Mouse (Mus musculus): ENCODE measurements around the gene Helz2. TPM values are rescaled to one million over a fixed set of nuclear protein-coding genes. Genes with fewer than 3 reads are reported as not detected.

The Helz2 gene
- polyA plus RNA-seq, 1 experiment from 2014 or later = 0.48 TPM

GRCm38 (mm10) chr2:181234680-181235079 is 7.1 kb downstream of the Helz2 start:
- 95% methylated on average over 11 of the region's 11 CpGs for WGBS
- H3K4me1 ChIP-seq (replicated peaks; ENCODE audit: control insufficient read depth, insufficient read depth, low read length) = no peaks in the 10 kb centered on the region
- no peaks in the 10 kb centered on the region for H3K27me3 ChIP-seq (ENCODE audit: control insufficient read depth, insufficient read depth, low read length)
- H3K9ac ChIP-seq (ENCODE audit: low read depth, low read length) = no peak overlapping the region
- no peak overlapping the region for H3K27ac ChIP-seq (ENCODE audit: low read depth, low read length)
- no peaks in the 10 kb centered on the region for H3K36me3 ChIP-seq (ENCODE audit: control insufficient read depth, insufficient read depth, low read length)
- DNase-seq (ENCODE audit: low spot score) (no peak), ATAC-seq (ENCODE audit: low FRiP score) (no peak)
- no peak overlapping the region for H3K4me2 ChIP-seq (replicated peaks; ENCODE audit: low read depth, low read length)
- no peak overlapping the region for H3K4me3 ChIP-seq (ENCODE audit: low read depth, low read length)
- no peaks in the 10 kb centered on the region for H3K9me3 ChIP-seq (ENCODE audit: control insufficient read depth, low read length)

DNA sequence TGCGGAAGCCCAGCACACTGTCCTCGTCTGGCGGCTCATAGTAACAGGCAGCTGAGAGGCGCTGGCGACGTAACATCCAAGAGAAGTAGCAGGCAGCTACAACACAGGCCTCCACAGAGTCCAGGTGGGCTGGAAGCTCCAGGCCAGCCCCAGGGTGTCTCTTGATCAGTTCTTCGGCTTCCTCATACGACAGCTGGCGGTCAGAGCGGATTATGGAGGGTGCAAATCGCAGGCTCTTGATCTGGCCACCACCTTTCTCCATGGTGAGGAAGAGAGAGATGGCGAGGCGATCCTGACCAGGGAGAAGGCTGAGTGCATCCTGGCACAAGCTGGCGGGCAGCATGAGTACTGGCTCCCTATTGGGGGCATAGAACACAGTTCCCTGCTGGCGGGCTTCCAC is 8.4 kb downstream of the Helz2 start:
- no peaks in the 10 kb centered on the region for H3K36me3 ChIP-seq (ENCODE audit: control insufficient read depth, insufficient read depth, low read length)
- DNase-seq (ENCODE audit: low spot score) = no peak

GRCm38 (mm10) chr2:181231171-181231570 is 10.7 kb downstream of the Helz2 start:
- DNase-seq (ENCODE audit: low spot score) (no peak), ATAC-seq (ENCODE audit: low FRiP score) (no peak)
- no peak overlapping the region for H3K4me2 ChIP-seq (replicated peaks; ENCODE audit: low read depth, low read length)
- H3K36me3 ChIP-seq (ENCODE audit: control insufficient read depth, insufficient read depth, low read length) = no peaks in the 10 kb centered on the region
- no peak overlapping the region for H3K4me3 ChIP-seq (ENCODE audit: low read depth, low read length)
- H3K9me3 ChIP-seq (ENCODE audit: control insufficient read depth, low read length) = no peaks in the 10 kb centered on the region
- no peak overlapping the region for H3K9ac ChIP-seq (ENCODE audit: low read depth, low read length)
- no peaks in the 10 kb centered on the region for H3K27me3 ChIP-seq (ENCODE audit: control insufficient read depth, insufficient read depth, low read length)
- WGBS = 73% methylated on average over 20 of the region's 20 CpGs
- no peak overlapping the region for H3K27ac ChIP-seq (ENCODE audit: low read depth, low read length)
- no peaks in the 10 kb centered on the region for H3K4me1 ChIP-seq (replicated peaks; ENCODE audit: control insufficient read depth, insufficient read depth, low read length)

More for the DNA sequence above, 8.4 kb downstream of the Helz2 start:
- WGBS = 92% methylated on average over 15 of the region's 15 CpGs
- no peak for ATAC-seq (ENCODE audit: low FRiP score)
- H3K4me2 ChIP-seq (replicated peaks; ENCODE audit: low read depth, low read length) = no peak overlapping the region
- H3K27ac ChIP-seq (ENCODE audit: low read depth, low read length) = no peak overlapping the region
- no peaks in the 10 kb centered on the region for H3K27me3 ChIP-seq (ENCODE audit: control insufficient read depth, insufficient read depth, low read length)
- no peak overlapping the region for H3K9ac ChIP-seq (ENCODE audit: low read depth, low read length)
- H3K4me3 ChIP-seq (ENCODE audit: low read depth, low read length) = no peak overlapping the region
- H3K9me3 ChIP-seq (ENCODE audit: control insufficient read depth, low read length) = no peaks in the 10 kb centered on the region
- no peaks in the 10 kb centered on the region for H3K4me1 ChIP-seq (replicated peaks; ENCODE audit: control insufficient read depth, insufficient read depth, low read length)

DNA sequence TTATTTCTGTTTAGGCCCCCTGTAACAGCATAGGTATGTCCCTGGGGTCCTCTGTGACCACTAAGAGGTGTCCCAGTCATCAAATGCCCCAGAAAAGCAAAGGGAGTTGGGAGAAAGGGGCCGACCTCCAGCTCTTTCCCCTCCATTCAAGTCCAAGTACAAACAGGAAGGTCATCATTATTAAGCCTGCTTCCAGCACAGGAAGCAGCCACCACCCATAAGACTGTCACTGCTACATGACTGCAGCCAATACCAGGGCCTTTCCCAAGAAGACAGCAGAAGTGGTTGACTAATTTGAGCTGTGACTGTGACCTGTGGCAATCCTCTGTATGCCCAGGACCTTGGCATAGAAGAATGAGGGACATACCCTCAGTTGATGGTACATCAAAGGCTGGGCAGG is 13.5 kb downstream of the Helz2 start:
- WGBS = 80% methylated on average over 1 of the region's 1 CpGs
- H3K4me2 ChIP-seq (replicated peaks; ENCODE audit: low read depth, low read length) = no peak overlapping the region

GRCm38 (mm10) chr2:181227122-181227521 is 14.7 kb downstream of the Helz2 start:
- DNase-seq (ENCODE audit: low spot score) (no peak), ATAC-seq (ENCODE audit: low FRiP score) (no peak)
- Histone ChIP-seq H3K4me3 (ENCODE audit: low read depth, low read length) (no peak overlapping the region), H3K4me2 (replicated peaks; ENCODE audit: low read depth, low read length) (no peak overlapping the region), H3K9me3 (ENCODE audit: control insufficient read depth, low read length) (no peaks in the 10 kb centered on the region), H3K4me1 (replicated peaks; ENCODE audit: control insufficient read depth, insufficient read depth, low read length) (no peaks in the 10 kb centered on the region), H3K36me3 (ENCODE audit: control insufficient read depth, insufficient read depth, low read length) (no peaks in the 10 kb centered on the region), H3K27ac (ENCODE audit: low read depth, low read length) (no peak overlapping the region), H3K27me3 (ENCODE audit: control insufficient read depth, insufficient read depth, low read length) (no peaks in the 10 kb centered on the region), H3K9ac (ENCODE audit: low read depth, low read length) (no peak overlapping the region)
- WGBS = 89% methylated on average over 3 of the region's 3 CpGs

More for the DNA sequence above, 13.5 kb downstream of the Helz2 start:
- Histone ChIP-seq H3K9me3 (ENCODE audit: control insufficient read depth, low read length) (no peaks in the 10 kb centered on the region), H3K4me1 (replicated peaks; ENCODE audit: control insufficient read depth, insufficient read depth, low read length) (no peaks in the 10 kb centered on the region), H3K4me3 (ENCODE audit: low read depth, low read length) (no peak overlapping the region), H3K27me3 (ENCODE audit: control insufficient read depth, insufficient read depth, low read length) (no peaks in the 10 kb centered on the region), H3K9ac (ENCODE audit: low read depth, low read length) (no peak overlapping the region), H3K27ac (ENCODE audit: low read depth, low read length) (no peak overlapping the region), H3K36me3 (ENCODE audit: control insufficient read depth, insufficient read depth, low read length) (no peaks in the 10 kb centered on the region)
- no peak for ATAC-seq (ENCODE audit: low FRiP score)
- DNase-seq (ENCODE audit: low spot score) = no peak

DNA sequence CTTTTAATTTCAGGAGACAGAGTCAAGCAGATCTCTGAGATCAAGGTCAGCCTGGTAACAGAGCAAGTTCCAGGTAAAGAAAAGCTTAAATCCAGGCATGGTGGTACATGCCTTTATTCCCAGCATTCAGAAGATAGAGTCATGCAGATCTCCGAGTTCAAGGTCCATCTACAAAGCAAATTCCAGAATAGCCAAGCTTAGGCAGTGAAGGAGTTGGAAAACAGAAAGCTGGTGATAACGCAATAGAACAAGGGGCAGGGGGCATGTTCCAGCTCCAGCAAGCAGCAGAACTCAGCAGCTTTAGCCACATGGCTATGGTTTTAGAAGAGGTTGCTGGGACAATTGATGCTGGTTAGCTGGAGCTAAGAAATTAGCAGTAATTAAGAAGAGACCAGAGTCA is 16.8 kb downstream of the Helz2 start:
- no peak overlapping the region for H3K4me3 ChIP-seq (ENCODE audit: low read depth, low read length)
- no peak overlapping the region for H3K27ac ChIP-seq (ENCODE audit: low read depth, low read length)
- no peak overlapping the region for H3K4me2 ChIP-seq (replicated peaks; ENCODE audit: low read depth, low read length)
- H3K4me1 ChIP-seq (replicated peaks; ENCODE audit: control insufficient read depth, insufficient read depth, low read length) = peaks cover under 1% of the 10 kb centered on the region; the same call in 1 of the 2 replicates
- DNase-seq (ENCODE audit: low spot score) = no peak
- H3K9ac ChIP-seq (ENCODE audit: low read depth, low read length) = no peak overlapping the region
- 90% methylated on average over 2 of the region's 2 CpGs for WGBS
- no peaks in the 10 kb centered on the region for H3K36me3 ChIP-seq (ENCODE audit: control insufficient read depth, insufficient read depth, low read length)
- no peaks in the 10 kb centered on the region for H3K9me3 ChIP-seq (ENCODE audit: control insufficient read depth, low read length)
- H3K27me3 ChIP-seq (ENCODE audit: control insufficient read depth, insufficient read depth, low read length) = peaks cover 2% of the 10 kb centered on the region; the same call in 1 of the 2 replicates
- no peak for ATAC-seq (ENCODE audit: low FRiP score)

- 27% methylated on average over 2 of the region's 2 CpGs for WGBS
- no peaks in the 10 kb centered on the region for H3K36me3 ChIP-seq (ENCODE audit: control insufficient read depth, insufficient read depth, low read length)
- H3K9me3 ChIP-seq (ENCODE audit: control insufficient read depth, low read length) = no peaks in the 10 kb centered on the region
- ATAC-seq (ENCODE audit: low FRiP score) (no peak), DNase-seq (ENCODE audit: low spot score) (no peak)
- no peak overlapping the region for H3K4me3 ChIP-seq (ENCODE audit: low read depth, low read length)
- no peak overlapping the region for H3K27ac ChIP-seq (ENCODE audit: low read depth, low read length)
- H3K9ac ChIP-seq (ENCODE audit: low read depth, low read length) = no peak overlapping the region
- peak overlapping the region; percentile 44; the same call in 1 of the 2 replicates for H3K4me2 ChIP-seq (replicated peaks; ENCODE audit: low read depth, low read length)
- peaks cover 2% of the 10 kb centered on the region; the same call in 1 of the 2 replicates for H3K27me3 ChIP-seq (ENCODE audit: control insufficient read depth, insufficient read depth, low read length)
- peaks cover 3% of the 10 kb centered on the region for H3K4me1 ChIP-seq (replicated peaks; ENCODE audit: control insufficient read depth, insufficient read depth, low read length)
These were observed 21.5 kb downstream of the Helz2 start for GRCm38 (mm10) chr2:181220361-181220760.

GRCm38 (mm10) chr2:181219538-181220216 is 22.1 kb downstream of the Helz2 start, which contains the start of gene Fndc11:
Fndc11 (plus strand) TSS chr2:181220013.
- Histone ChIP-seq H3K27ac (ENCODE audit: low read depth, low read length) (no peak within 1 kb of the TSS), H3K4me2 (replicated peaks; ENCODE audit: low read depth, low read length) (peak within 1 kb of the TSS; percentile 44)

DNA sequence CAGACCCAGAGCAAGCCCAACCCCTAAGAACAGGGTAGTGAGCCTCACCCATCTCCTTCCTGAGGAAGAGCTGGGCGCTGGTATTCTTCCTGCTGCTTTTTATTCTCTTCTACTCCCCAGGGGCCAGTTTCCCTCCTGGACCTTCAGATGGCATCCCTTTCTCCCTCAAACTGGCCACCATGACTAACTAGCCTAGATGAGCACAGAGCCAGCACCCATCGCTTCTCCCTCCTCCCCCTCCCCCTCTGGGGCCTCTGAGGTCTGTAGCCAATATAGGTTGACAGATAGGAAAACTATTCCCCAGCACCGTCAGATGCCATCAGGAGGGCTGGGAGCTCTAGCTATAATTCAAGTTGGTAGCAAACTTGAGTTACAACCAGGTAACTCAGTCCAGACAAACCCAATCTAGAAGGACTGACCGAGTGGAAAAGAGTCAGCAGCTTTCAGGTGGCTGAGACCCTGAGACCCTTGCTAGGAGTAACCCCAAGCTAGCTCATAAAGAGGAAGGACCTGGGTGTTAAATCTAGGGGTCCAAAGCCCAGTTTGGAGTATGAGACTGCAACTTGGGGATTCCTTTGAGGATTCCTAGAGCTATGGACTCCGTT is 22.8 kb downstream of the Helz2 start:
- Histone ChIP-seq H3K4me2 (replicated peaks; ENCODE audit: low read depth, low read length) (no peak overlapping the region), H3K36me3 (ENCODE audit: control insufficient read depth, insufficient read depth, low read length) (no peaks in the 10 kb centered on the region), H3K9me3 (ENCODE audit: control insufficient read depth, low read length) (no peaks in the 10 kb centered on the region), H3K4me3 (ENCODE audit: low read depth, low read length) (no peak overlapping the region), H3K4me1 (replicated peaks; ENCODE audit: control insufficient read depth, insufficient read depth, low read length) (peaks cover 3% of the 10 kb centered on the region), H3K9ac (ENCODE audit: low read depth, low read length) (no peak overlapping the region), H3K27me3 (ENCODE audit: control insufficient read depth, insufficient read depth, low read length) (peaks cover 5% of the 10 kb centered on the region), H3K27ac (ENCODE audit: low read depth, low read length) (no peak overlapping the region)
- ATAC-seq (ENCODE audit: low FRiP score) = no peak
- 69% methylated on average over 5 of the region's 5 CpGs for WGBS
- no peak for DNase-seq (ENCODE audit: low spot score)

More at GRCm38 (mm10) chr2:181219538-181220216, 22.1 kb downstream of the Helz2 start, which contains the start of gene Fndc11:
- ATAC-seq (ENCODE audit: low FRiP score) = peak; percentile 47; the same call in 1 of the 2 replicates
- Histone ChIP-seq H3K4me3 (ENCODE audit: low read depth, low read length) (peak within 1 kb of the TSS; percentile 20), H3K4me1 (replicated peaks; ENCODE audit: control insufficient read depth, insufficient read depth, low read length) (peaks cover 3% of the 10 kb centered on the region), H3K27me3 (ENCODE audit: control insufficient read depth, insufficient read depth, low read length) (peaks cover 2% of the 10 kb centered on the region), H3K9me3 (ENCODE audit: control insufficient read depth, low read length) (no peaks in the 10 kb centered on the region), H3K9ac (ENCODE audit: low read depth, low read length) (no peak within 1 kb of the TSS), H3K36me3 (ENCODE audit: control insufficient read depth, insufficient read depth, low read length) (no peaks in the 10 kb centered on the region)
- DNase-seq (ENCODE audit: low spot score) = peak; percentile 72
- WGBS = 5% methylated on average over 25 of the region's 25 CpGs

Data from hindbrain, embryonic 11.5 days (tissue).